ENCODE assay signal across 10 mouse cellular contexts in the genomic region with DNA sequence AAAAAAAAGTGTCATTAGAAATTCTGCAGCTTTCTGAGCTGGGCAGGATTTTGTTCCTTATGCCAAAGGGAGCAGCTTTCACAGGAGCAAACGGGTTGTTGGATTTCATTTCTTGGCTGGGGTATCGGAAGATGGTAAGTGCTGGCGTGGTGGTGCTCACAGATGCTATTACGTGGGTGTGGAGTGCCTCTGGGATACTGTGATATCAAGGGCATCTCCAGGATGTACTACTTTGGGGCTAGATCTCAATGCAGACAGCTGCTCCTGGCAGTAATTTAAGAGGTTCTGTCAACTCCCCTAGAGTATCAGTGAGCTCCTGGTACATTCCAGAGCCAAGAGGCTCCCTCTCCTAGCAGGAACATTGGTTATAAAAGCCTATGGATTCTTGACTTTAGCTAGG. TPM values are rescaled to one million over a fixed set of nuclear protein-coding genes. Genes with fewer than 3 reads are reported as not detected.
A peak's percentile ranks its signal among the peaks of the same experiment; 100 is the strongest.
DNase-seq lines count a peak whose midpoint lies in the region; ATAC-seq lines count a peak whose summit lies in the region.
"Had no signal": no experiment of that assay in that cellular context is flagged by ENCODE, and none has a peak within 500 bp of the region (broad histone marks: within the 10 kb centered on the region; RNA-seq: fewer than 3 reads in every experiment).

No protein-coding gene starts in this region.

- H3K27me3 ChIP-seq in heart, embryonic 10.5 days (ENCODE audit: insufficient read depth, poor library complexity, severe bottlenecking), result no peaks in the 10 kb centered on the region
- H3K27me3 ChIP-seq in neural tube, embryonic 13.5 days, result no peaks in the 10 kb centered on the region
- no peaks in the 10 kb centered on the region for H3K27me3 ChIP-seq in neural tube, embryonic 15.5 days (replicated peaks)
- H3K27me3 ChIP-seq: liver, embryonic 15.5 days had no signal

- no peak for ATAC-seq in neural tube, embryonic 13.5 days (ENCODE audit: low read depth)
- ATAC-seq in neural tube, embryonic 15.5 days (ENCODE audit: low FRiP score), result no peak
- no peak for ATAC-seq in erythroblast, adult 5-6 weeks (replicated peaks; ENCODE audit: low FRiP score, poor library complexity, severe bottlenecking)
- no peak for ATAC-seq in megakaryocyte progenitor cell, adult 5-6 weeks (replicated peaks; ENCODE audit: poor library complexity)

- peaks cover 37% of the 10 kb centered on the region for H3K36me3 ChIP-seq in heart, embryonic 10.5 days
- H3K36me3 ChIP-seq in neural tube, embryonic 13.5 days, result peaks cover 57% of the 10 kb centered on the region
- H3K36me3 ChIP-seq in neural tube, embryonic 15.5 days, result peaks cover 51% of the 10 kb centered on the region

- H3K9ac ChIP-seq in neural tube, embryonic 13.5 days, result peak overlapping the region; percentile 34; the same call in 1 of the 2 replicates
- no peak overlapping the region for H3K9ac ChIP-seq in neural tube, embryonic 15.5 days (replicated peaks)
- H3K9ac ChIP-seq: liver, embryonic 15.5 days had no signal

- 80% methylated on average over 4 of the region's 4 CpGs for WGBS in heart, embryonic 10.5 days
- 95% methylated on average over 4 of the region's 4 CpGs for WGBS in neural tube, embryonic 13.5 days
- WGBS in neural tube, embryonic 15.5 days, result 88% methylated on average over 4 of the region's 4 CpGs

- peak overlapping the region; percentile 32; the same call in 1 of the 2 replicates for H3K27ac ChIP-seq in heart, embryonic 10.5 days
- H3K27ac ChIP-seq in neural tube, embryonic 13.5 days (replicated peaks), result 0 out of 2 replicates have a peak overlapping the region, but pooled peaks have one; percentile 18
- H3K27ac ChIP-seq in neural tube, embryonic 15.5 days (replicated peaks), result no peak overlapping the region
- H3K27ac ChIP-seq: liver, embryonic 15.5 days had no signal

- H3K9me3 ChIP-seq in heart, embryonic 10.5 days, result no peaks in the 10 kb centered on the region
- H3K9me3 ChIP-seq in neural tube, embryonic 13.5 days, result no peaks in the 10 kb centered on the region
- H3K9me3 ChIP-seq in neural tube, embryonic 15.5 days (replicated peaks), result no peaks in the 10 kb centered on the region
- H3K9me3 ChIP-seq: liver, embryonic 15.5 days had no signal

- H3K4me1 ChIP-seq in heart, embryonic 10.5 days, result peaks cover 33% of the 10 kb centered on the region
- peaks cover 17% of the 10 kb centered on the region; the same call in 1 of the 2 replicates for H3K4me1 ChIP-seq in neural tube, embryonic 13.5 days (replicated peaks)
- peaks cover 4% of the 10 kb centered on the region; the same call in 1 of the 2 replicates for H3K4me1 ChIP-seq in neural tube, embryonic 15.5 days
- H3K4me1 ChIP-seq: liver, embryonic 15.5 days had no signal

- DNase-seq in heart, embryonic 10.5 days (ENCODE audit: low spot score), result no peak
- no peak for DNase-seq in heart, adult 18-20 months
- DNase-seq in layer of hippocampus, postnatal 14 days (ENCODE audit: low spot score in 2 of 2), result peak; percentile 66 to 79
- peak; percentile 20 to 44 for DNase-seq in right cerebral cortex, postnatal 36 days (ENCODE audit: low spot score in 2 of 2)
- DNase-seq: kidney, adult 18-20 months had no signal

- H3K4me3 ChIP-seq in heart, embryonic 10.5 days, result no peak overlapping the region
- H3K4me3 ChIP-seq in neural tube, embryonic 13.5 days, result peak overlapping the region; percentile 4; the same call in 1 of the 2 replicates
- no peak overlapping the region for H3K4me3 ChIP-seq in neural tube, embryonic 15.5 days (replicated peaks)
- H3K4me3 ChIP-seq: liver, embryonic 15.5 days had no signal

- H3K4me2 ChIP-seq in neural tube, embryonic 13.5 days, result no peak overlapping the region
- H3K4me2 ChIP-seq in neural tube, embryonic 15.5 days, result no peak overlapping the region
- H3K4me2 ChIP-seq: liver, embryonic 15.5 days had no signal

RNA-seq across cellular contexts. Expression of gene Psmd7, which starts 42.1 kb away (rescaled TPM):
- polyA plus RNA-seq in heart, embryonic 10.5 days (2016; fragmentation: Nextera tagmentation; extraction: Ambion mirVana), result 248 and 324 TPM in 2 replicates
- 100 to 1,000 TPM in 1 of 2 experiments, 10 to 100 TPM in 1; 99.4 to 103 TPM for total RNA-seq in heart, adult 18-20 months (2021)
- 259 and 285 TPM in 2 replicates for polyA plus RNA-seq in neural tube, embryonic 13.5 days (2015; fragmentation: Nextera tagmentation; extraction: Ambion mirVana)
- 242 and 256 TPM in 2 replicates for polyA plus RNA-seq in neural tube, embryonic 15.5 days (2015; fragmentation: Nextera tagmentation; extraction: Ambion mirVana)
- 100 to 1,000 TPM; 107 TPM for total RNA-seq in layer of hippocampus, postnatal 14 days (2021)
- 45.5 and 49.7 TPM in 2 replicates for total RNA-seq in erythroblast, adult 5-6 weeks (2015; ENCODE audit: low replicate concordance)
- total RNA-seq in erythroblast, adult 5-6 weeks (2017; ENCODE audit: low replicate concordance), result 24.5 and 27.7 TPM in 2 replicates
- 199 and 226 TPM in 2 replicates for total RNA-seq in megakaryocyte progenitor cell, adult 5-6 weeks (2015)
- 95.6 and 127 TPM in 2 replicates for total RNA-seq in megakaryocyte progenitor cell, adult 5-6 weeks (2017)

Comparison
In these comparisons a context has a peak if more than half of its experiments do, and no peak if none do; other contexts are left out.
1. DNase-seq: peak in layer of hippocampus, postnatal 14 days (2 of 2) and right cerebral cortex, postnatal 36 days (2 of 2); none in heart, embryonic 10.5 days (single experiment) and heart, adult 18-20 months (0 of 2).